Mouse (Mus musculus) hindbrain, embryonic 10.5 days (tissue): ENCODE results near the gene Tmtc3. TPM values are rescaled to one million over a fixed set of nuclear protein-coding genes. Genes with fewer than 3 reads are reported as not detected.

Experiments used
- DNase-seq: peaks from one replicate; pipeline ENCODE4 v3.0.0-alpha.2; 2017; ENCODE audit warnings: low spot score
- H3K27ac ChIP-seq: fragments of 300-500 bp; sonication (generic); 2 replicates; pipeline ENCODE4 v1.5.1; 2016; ENCODE audit warnings: mild to moderate bottlenecking, moderate library complexity
- H3K27me3 ChIP-seq: fragments of 300-500 bp; sonication (generic); 2 replicates; pipeline ENCODE4 v1.6.1; 2016; ENCODE audit warnings: mild to moderate bottlenecking; ENCODE audit not compliant: poor library complexity, insufficient read depth, severe bottlenecking
- H3K36me3 ChIP-seq: fragments of 300-500 bp; sonication (generic); 2 replicates; pipeline ENCODE4 v1.6.1; 2016; ENCODE audit warnings: mild to moderate bottlenecking, moderate library complexity
- H3K4me1 ChIP-seq: fragments of 300-500 bp; sonication (generic); replicated peaks from 2 replicates; pipeline ENCODE4 v1.6.1; 2016; ENCODE audit warnings: mild to moderate bottlenecking
- H3K4me3 ChIP-seq: fragments of 300-500 bp; sonication (generic); 2 replicates; pipeline ENCODE4 v1.5.1; 2016; ENCODE audit warnings: mild to moderate bottlenecking, moderate library complexity
- H3K9me3 ChIP-seq: fragments of 300-500 bp; sonication (generic); 2 replicates; pipeline ENCODE4 v1.6.1; 2016; ENCODE audit warnings: mild to moderate bottlenecking, moderate library complexity
- WGBS: fragments of 180-500 bp; shearing (Covaris S2); methylation state at CpG from one replicate; pipeline ENCODE4 v1.1.7; 2016; 5-methylcytosine and 5-hydroxymethylcytosine counted together
- polyA plus RNA-seq: library from polyadenylated mRNA; unstranded; fragments of >200 nt; fragmentation: Nextera tagmentation; extraction: Ambion mirVana; gene quantifications from 2 replicates; pipeline ENCODE4 v1.2.1, GENCODE M21; 2016

Gene Tmtc3
- 15.5 and 20.1 TPM in 2 replicates for polyA plus RNA-seq

GRCm38 (mm10) chr10:100487097-100487978 lies at the start of gene Tmtc3, which contains the start of gene Cep290:
Tmtc3 (minus strand) TSS chr10:100487350.
Cep290 (plus strand) TSS chr10:100487558.
- peaks cover 23% of the 10 kb centered on the region for H3K4me1 ChIP-seq
- 0 out of 2 replicates have a peak, but pooled peaks cover 3% of the 10 kb centered on the region for H3K36me3 ChIP-seq
- H3K4me3 ChIP-seq = peak within 1 kb of the TSS; percentile 73
- under 1% methylated on average over 63 of the region's 63 CpGs for WGBS
- peak; percentile 95 for DNase-seq
- H3K27me3 ChIP-seq = no peaks in the 10 kb centered on the region
- H3K9me3 ChIP-seq = no peaks in the 10 kb centered on the region
- peak within 1 kb of the TSS; percentile 90 for H3K27ac ChIP-seq

DNA sequence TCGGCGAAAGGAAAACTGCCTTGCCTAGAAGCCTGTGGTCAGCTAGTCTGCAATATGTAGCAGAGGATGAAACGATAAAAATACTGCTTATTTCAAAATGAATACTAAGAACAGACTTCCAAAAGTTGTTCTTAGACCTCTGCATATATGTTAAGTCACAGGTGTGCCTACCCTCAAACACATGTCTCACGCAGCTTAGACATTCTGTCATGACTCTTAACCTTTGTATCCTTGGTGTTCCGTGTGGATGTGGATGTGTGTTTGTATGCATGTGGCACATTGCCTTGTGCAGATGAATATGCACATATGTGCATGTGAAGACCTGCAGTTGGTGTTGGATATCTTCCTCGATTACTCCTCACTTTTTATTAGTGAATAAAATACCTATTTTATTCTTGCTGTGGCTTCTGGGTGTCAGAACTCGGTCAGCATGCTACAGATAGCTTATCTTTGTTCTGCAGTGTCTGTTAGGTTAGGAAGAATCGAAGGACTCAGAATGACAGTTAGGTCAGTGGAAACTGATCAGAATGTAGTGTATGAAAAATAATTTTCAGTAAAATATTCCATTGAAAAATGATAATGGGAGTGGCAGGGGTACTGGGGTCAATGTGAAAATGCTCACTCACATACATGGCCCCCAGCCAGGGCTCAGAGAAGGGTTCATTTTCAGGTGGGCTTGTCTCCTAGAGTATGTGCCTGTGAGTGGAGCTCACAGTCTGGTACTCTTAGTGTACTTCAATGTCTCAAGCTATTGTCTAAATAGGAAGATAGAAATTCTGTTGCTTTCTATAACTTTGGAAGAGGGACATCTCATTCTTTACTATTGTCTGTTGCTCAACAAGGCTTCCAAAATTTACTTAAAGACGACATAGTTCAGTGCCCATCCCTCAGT lies 37.6 kb upstream of the Tmtc3 start:
- peaks cover 27% of the 10 kb centered on the region for H3K36me3 ChIP-seq
- no peaks in the 10 kb centered on the region for H3K27me3 ChIP-seq
- no peak overlapping the region for H3K4me3 ChIP-seq
- 91% methylated on average over 9 of the region's 9 CpGs for WGBS
- no peaks in the 10 kb centered on the region for H3K4me1 ChIP-seq
- H3K27ac ChIP-seq = no peak overlapping the region
- DNase-seq = no peak
- H3K9me3 ChIP-seq = no peaks in the 10 kb centered on the region

DNA sequence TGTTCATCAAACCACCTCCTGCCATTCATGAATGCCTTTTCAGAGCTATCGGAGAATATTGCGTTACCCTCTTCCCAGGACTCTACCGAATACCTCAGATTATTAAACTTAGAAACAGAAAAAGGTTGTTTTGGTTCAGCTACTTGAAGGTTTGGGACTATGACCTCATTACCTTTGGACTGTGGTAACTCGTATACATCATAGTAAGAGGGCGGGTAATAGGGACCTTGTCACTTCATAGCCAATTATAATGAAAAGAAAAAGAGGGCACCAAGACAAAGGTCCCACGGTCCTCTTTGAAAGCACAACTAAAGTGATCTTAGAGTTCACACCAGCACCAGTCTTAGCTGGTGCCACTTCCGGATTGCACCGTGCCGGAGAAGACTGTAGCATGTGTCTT lies 35.2 kb upstream of the Tmtc3 start:
- DNase-seq = no peak
- Histone ChIP-seq H3K4me3 (no peak overlapping the region), H3K27ac (no peak overlapping the region), H3K27me3 (no peaks in the 10 kb centered on the region), H3K9me3 (no peaks in the 10 kb centered on the region), H3K4me1 (no peaks in the 10 kb centered on the region), H3K36me3 (peaks cover 34% of the 10 kb centered on the region)
- 87% methylated on average over 9 of the region's 9 CpGs for WGBS

- no peaks in the 10 kb centered on the region for H3K27me3 ChIP-seq
- peaks cover 34% of the 10 kb centered on the region for H3K36me3 ChIP-seq
- no peak overlapping the region for H3K4me3 ChIP-seq
- 93% methylated on average over 4 of the region's 4 CpGs for WGBS
- no peak for DNase-seq
- no peaks in the 10 kb centered on the region for H3K9me3 ChIP-seq
- H3K27ac ChIP-seq = no peak overlapping the region
- no peaks in the 10 kb centered on the region for H3K4me1 ChIP-seq
These were observed 34.5 kb upstream of the Tmtc3 start for GRCm38 (mm10) chr10:100521617-100522016.

DNA sequence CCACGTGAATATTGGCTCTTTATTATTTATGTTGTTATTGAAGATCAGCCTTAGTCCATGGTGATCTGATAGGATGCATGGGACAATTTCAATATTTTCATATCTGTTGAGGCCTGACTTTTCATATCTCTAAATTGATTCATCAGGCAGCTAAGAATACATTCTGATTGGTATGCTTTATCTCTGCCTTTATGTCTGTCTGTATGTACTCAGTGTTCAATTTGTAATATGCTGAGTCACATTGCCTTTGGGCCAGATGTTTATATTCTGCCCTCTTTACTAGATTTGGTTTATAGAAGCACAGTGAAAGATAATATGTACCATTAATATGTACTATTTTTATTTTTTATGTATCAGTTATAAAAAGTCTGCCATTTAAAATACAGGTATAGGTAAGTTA lies 21.0 kb upstream of the Tmtc3 start:
- Histone ChIP-seq H3K9me3 (no peaks in the 10 kb centered on the region), H3K4me1 (no peaks in the 10 kb centered on the region), H3K27ac (no peak overlapping the region), H3K27me3 (no peaks in the 10 kb centered on the region), H3K36me3 (peaks cover 27% of the 10 kb centered on the region), H3K4me3 (no peak overlapping the region)
- WGBS = 78% methylated on average over 1 of the region's 1 CpGs
- no peak for DNase-seq

- no peak for DNase-seq
- no peaks in the 10 kb centered on the region for H3K27me3 ChIP-seq
- peaks cover 66% of the 10 kb centered on the region for H3K36me3 ChIP-seq
- no peaks in the 10 kb centered on the region for H3K4me1 ChIP-seq
- WGBS = 81% methylated on average over 3 of the region's 3 CpGs
- H3K4me3 ChIP-seq = no peak overlapping the region
- H3K9me3 ChIP-seq = no peaks in the 10 kb centered on the region
- no peak overlapping the region for H3K27ac ChIP-seq
These were observed 11.2 kb upstream of the Tmtc3 start for GRCm38 (mm10) chr10:100498309-100498708.

GRCm38 (mm10) chr10:100491916-100492315 lies 4.8 kb upstream of the Tmtc3 start:
- no peaks in the 10 kb centered on the region for H3K27me3 ChIP-seq
- peaks cover 21% of the 10 kb centered on the region for H3K36me3 ChIP-seq
- DNase-seq = no peak

GRCm38 (mm10) chr10:100486701-100487096 lies 451 bp downstream of the Tmtc3 start:
- Histone ChIP-seq H3K36me3 (0 out of 2 replicates have a peak, but pooled peaks cover 3% of the 10 kb centered on the region), H3K27ac (peak overlapping the region; percentile 90), H3K4me1 (peaks cover 23% of the 10 kb centered on the region), H3K4me3 (peak overlapping the region; percentile 73), H3K9me3 (no peaks in the 10 kb centered on the region), H3K27me3 (no peaks in the 10 kb centered on the region)
- no peak for DNase-seq
- under 1% methylated on average over 13 of the region's 13 CpGs for WGBS

More at GRCm38 (mm10) chr10:100491916-100492315, 4.8 kb upstream of the Tmtc3 start:
- no peaks in the 10 kb centered on the region for H3K9me3 ChIP-seq
- H3K4me1 ChIP-seq = peaks cover 11% of the 10 kb centered on the region; the same call in 1 of the 2 replicates
- H3K4me3 ChIP-seq = no peak overlapping the region
- H3K27ac ChIP-seq = no peak overlapping the region
- 95% methylated on average over 7 of the region's 7 CpGs for WGBS

GRCm38 (mm10) chr10:100479538-100479937 lies 7.6 kb downstream of the Tmtc3 start:
- Histone ChIP-seq H3K9me3 (no peaks in the 10 kb centered on the region), H3K27ac (no peak overlapping the region), H3K27me3 (no peaks in the 10 kb centered on the region), H3K36me3 (peaks cover 19% of the 10 kb centered on the region), H3K4me3 (no peak overlapping the region), H3K4me1 (0 out of 2 replicates have a peak, but pooled peaks cover 4% of the 10 kb centered on the region)
- 92% methylated on average over 3 of the region's 3 CpGs for WGBS
- no peak for DNase-seq

- no peak for DNase-seq
- WGBS = 56% methylated on average over 3 of the region's 3 CpGs
- no peaks in the 10 kb centered on the region for H3K9me3 ChIP-seq
These were observed 12.1 kb downstream of the Tmtc3 start for GRCm38 (mm10) chr10:100475040-100475439.

GRCm38 (mm10) chr10:100460515-100460914 lies 26.6 kb downstream of the Tmtc3 start:
- Histone ChIP-seq H3K27me3 (no peaks in the 10 kb centered on the region), H3K36me3 (peaks cover 52% of the 10 kb centered on the region), H3K27ac (no peak overlapping the region), H3K4me1 (no peaks in the 10 kb centered on the region), H3K4me3 (no peak overlapping the region), H3K9me3 (no peaks in the 10 kb centered on the region)
- DNase-seq = no peak

More at GRCm38 (mm10) chr10:100475040-100475439, 12.1 kb downstream of the Tmtc3 start:
- Histone ChIP-seq H3K4me1 (no peaks in the 10 kb centered on the region), H3K27ac (no peak overlapping the region), H3K36me3 (peaks cover 43% of the 10 kb centered on the region), H3K27me3 (no peaks in the 10 kb centered on the region), H3K4me3 (no peak overlapping the region)

- no peaks in the 10 kb centered on the region for H3K27me3 ChIP-seq
- H3K4me1 ChIP-seq = no peaks in the 10 kb centered on the region
- H3K9me3 ChIP-seq = no peaks in the 10 kb centered on the region
- DNase-seq = no peak
- peaks cover 48% of the 10 kb centered on the region for H3K36me3 ChIP-seq
- H3K4me3 ChIP-seq = no peak overlapping the region
- H3K27ac ChIP-seq = no peak overlapping the region
These were observed 37.8 kb downstream of the Tmtc3 start for GRCm38 (mm10) chr10:100449394-100449793.
